Mouse (Mus musculus): ENCODE results near the gene Cacng5.

DNA sequence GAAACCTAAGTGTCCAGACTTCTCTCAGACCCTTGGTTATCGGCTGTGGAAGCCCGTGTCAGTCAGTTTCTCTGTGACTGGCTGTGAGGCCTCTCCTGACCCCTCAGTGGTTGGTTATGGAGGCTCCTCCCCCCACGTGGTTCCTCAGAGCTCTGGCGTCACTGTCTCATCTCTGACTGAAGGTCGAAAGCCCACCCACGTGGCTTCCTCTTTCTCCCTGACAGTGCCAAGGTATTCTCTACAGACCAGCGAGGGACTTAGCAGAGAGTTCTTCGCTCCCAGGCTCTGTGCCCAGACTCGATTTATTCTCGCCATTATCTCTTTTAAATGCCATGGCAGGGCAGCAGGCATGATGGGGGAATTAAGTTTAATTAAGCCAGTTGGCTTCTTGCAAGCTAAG, 65.2 kb downstream of the Cacng5 start:
- no peak for TF ChIP-seq CTCF (IDR thresholded peaks at IDR 0.05; ENCODE audit: low read depth)
- no peak for TF ChIP-seq EP300 (optimal IDR thresholded peaks at IDR 0.05)

Data from stomach, postnatal 0 days (tissue).